Mouse (Mus musculus) forebrain, embryonic 14.5 days (tissue): ENCODE results near the gene Cox10. TPM values are rescaled to one million over a fixed set of nuclear protein-coding genes. Genes with fewer than 3 reads are reported as not detected.

ENCODE experiments used
- ATAC-seq: fragments of 200-750 bp; cut with Nextera tagmentation; 2 replicates; pipeline ENCODE4 v1.8.0; 2017; ENCODE audit warnings: mild to moderate bottlenecking, moderate library complexity
- DNase-seq: peaks from one replicate; pipeline ENCODE4 v3.0.0-alpha.2; 2015; ENCODE audit warnings: low spot score
- H3K27ac ChIP-seq: fragments of 300-500 bp; sonication (generic); 2 replicates; pipeline ENCODE4 v1.5.1; 2014; ENCODE audit warnings: low read depth, mild to moderate bottlenecking, control low read depth, low read length, moderate library complexity
- H3K27me3 ChIP-seq: fragments of 300-500 bp; sonication (generic); replicated peaks from 2 replicates; pipeline ENCODE4 v1.6.1; 2014; ENCODE audit warnings: low read length, control low read depth, mixed read lengths; ENCODE audit not compliant: control insufficient read depth, insufficient read depth
- H3K36me3 ChIP-seq: fragments of 300-500 bp; sonication (generic); 2 replicates; pipeline ENCODE4 v1.6.1; 2014; ENCODE audit warnings: low read length, control low read depth; ENCODE audit not compliant: control insufficient read depth, insufficient read depth
- H3K4me1 ChIP-seq: fragments of 300-500 bp; sonication (generic); 2 replicates; pipeline ENCODE4 v1.6.1; 2014; ENCODE audit warnings: antibody characterized with exemption, low read length, control low read depth; ENCODE audit not compliant: control insufficient read depth, insufficient read depth
- H3K4me2 ChIP-seq: fragments of 300-500 bp; sonication (generic); 2 replicates; pipeline ENCODE4 v1.6.1; 2014; ENCODE audit warnings: mild to moderate bottlenecking, control low read depth, low read length
- H3K4me3 ChIP-seq: fragments of 300-500 bp; sonication (generic); 2 replicates; pipeline ENCODE4 v1.5.1; 2014; ENCODE audit warnings: low read depth, low read length, control low read depth
- H3K9ac ChIP-seq: fragments of 300-500 bp; sonication (generic); 2 replicates; pipeline ENCODE4 v1.6.1; 2014; ENCODE audit warnings: mild to moderate bottlenecking, low read length, control low read depth, moderate library complexity
- H3K9me3 ChIP-seq: fragments of 300-500 bp; sonication (generic); replicated peaks from 2 replicates; pipeline ENCODE4 v1.6.1; 2016; ENCODE audit warnings: low read length, control low read depth, mixed read lengths; ENCODE audit not compliant: control insufficient read depth
- WGBS: fragments of 180-500 bp; shearing (Covaris S2); extraction: QIAGEN DNeasy Blood & Tissue Kit; methylation state at CpG from one replicate; pipeline ENCODE4 v1.1.7; 2014; 5-methylcytosine and 5-hydroxymethylcytosine counted together
- polyA plus RNA-seq: library from polyadenylated mRNA; unstranded; fragments of >200 nt; fragmentation: Nextera tagmentation; extraction: Ambion mirVana; gene quantifications from 2 replicates; pipeline ENCODE4 v1.2.1, GENCODE M21; 2014

Cox10 gene
- polyA plus RNA-seq, 1 experiment from 2014 or later = 20.0 TPM

DNA sequence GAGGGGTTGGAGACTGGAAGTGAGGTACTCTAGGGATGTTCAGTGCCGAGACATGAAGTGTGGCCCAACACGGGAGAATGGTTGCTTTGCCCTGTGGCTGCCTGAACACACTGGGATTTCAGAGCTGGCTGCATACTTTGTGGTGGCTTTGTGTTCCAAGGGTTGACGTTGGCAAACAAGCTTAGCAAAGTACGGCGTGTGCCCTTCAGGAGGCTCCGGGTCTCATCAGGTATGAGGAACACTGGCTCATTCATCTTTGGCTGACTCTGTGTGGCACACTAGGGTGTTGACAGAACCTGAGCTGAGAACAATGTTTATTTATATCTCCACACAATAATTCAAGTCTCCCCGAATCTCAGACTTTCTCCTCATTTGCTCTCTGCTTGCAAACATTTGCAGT is 11.9 kb upstream of the Cox10 start:
- Histone ChIP-seq H3K27ac (no peak overlapping the region), H3K36me3 (no peaks in the 10 kb centered on the region), H3K27me3 (no peaks in the 10 kb centered on the region), H3K4me1 (no peaks in the 10 kb centered on the region), H3K4me3 (no peak overlapping the region), H3K9ac (no peak overlapping the region), H3K4me2 (no peak overlapping the region), H3K9me3 (no peaks in the 10 kb centered on the region)
- ATAC-seq (no peak), DNase-seq (no peak)
- 77% methylated on average over 7 of the region's 7 CpGs for WGBS

DNA sequence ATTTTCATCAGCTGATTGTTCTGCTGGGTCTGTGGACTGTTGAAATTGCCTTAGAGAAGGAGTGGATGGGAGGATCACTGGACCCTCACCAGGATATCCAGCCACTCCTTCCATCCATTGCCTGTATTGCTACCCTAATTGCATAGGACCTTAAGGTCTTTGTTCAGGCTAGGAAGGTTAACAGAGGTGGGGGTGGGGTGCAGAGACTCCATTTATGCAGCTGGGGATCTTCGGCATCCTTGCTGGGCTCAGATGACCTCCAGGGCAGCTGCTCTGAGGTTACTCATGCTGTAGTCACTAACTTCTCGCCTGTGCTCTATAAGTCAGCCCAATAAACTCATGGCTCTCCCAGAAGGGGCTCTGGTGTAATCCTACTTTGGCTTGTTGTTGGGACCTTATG is 10.4 kb upstream of the Cox10 start:
- 28% methylated on average over 2 of the region's 2 CpGs for whole genome bisulfite sequencing
- no peak for ATAC-seq

DNA sequence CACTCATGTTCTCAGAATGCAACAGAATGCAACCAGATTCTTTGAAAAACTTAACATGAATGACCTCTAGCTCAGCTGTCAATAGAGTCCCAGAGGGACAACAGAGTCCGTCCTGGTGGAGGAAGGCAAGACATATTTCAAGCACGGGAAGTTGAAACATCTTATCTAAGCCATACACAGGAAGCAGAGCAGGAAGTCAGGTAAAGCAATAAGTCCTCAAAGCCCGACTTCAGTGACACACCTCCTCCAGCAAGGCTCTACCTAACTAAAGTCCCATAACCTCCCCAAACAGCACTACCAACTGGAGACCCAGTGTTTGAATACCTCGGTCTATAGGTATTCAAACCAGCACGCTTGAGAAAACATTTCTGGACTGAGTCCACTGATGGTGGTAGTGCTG is 6.6 kb upstream of the Cox10 start:
- Histone ChIP-seq H3K4me3 (no peak overlapping the region), H3K27me3 (no peaks in the 10 kb centered on the region), H3K4me2 (no peak overlapping the region), H3K4me1 (no peaks in the 10 kb centered on the region), H3K9ac (no peak overlapping the region), H3K27ac (no peak overlapping the region), H3K36me3 (0 out of 2 replicates have a peak, but pooled peaks cover 4% of the 10 kb centered on the region), H3K9me3 (no peaks in the 10 kb centered on the region)
- no peak for DNase-seq
- no peak for ATAC-seq
- WGBS = 90% methylated on average over 5 of the region's 5 CpGs

More for the DNA sequence above, 10.4 kb upstream of the Cox10 start:
- H3K9me3 ChIP-seq = no peaks in the 10 kb centered on the region
- H3K36me3 ChIP-seq = no peaks in the 10 kb centered on the region
- H3K27ac ChIP-seq = no peak overlapping the region
- H3K4me3 ChIP-seq = no peak overlapping the region
- H3K4me2 ChIP-seq = no peak overlapping the region
- no peaks in the 10 kb centered on the region for H3K27me3 ChIP-seq
- DNase-seq = no peak
- H3K9ac ChIP-seq = no peak overlapping the region
- no peaks in the 10 kb centered on the region for H3K4me1 ChIP-seq

DNA sequence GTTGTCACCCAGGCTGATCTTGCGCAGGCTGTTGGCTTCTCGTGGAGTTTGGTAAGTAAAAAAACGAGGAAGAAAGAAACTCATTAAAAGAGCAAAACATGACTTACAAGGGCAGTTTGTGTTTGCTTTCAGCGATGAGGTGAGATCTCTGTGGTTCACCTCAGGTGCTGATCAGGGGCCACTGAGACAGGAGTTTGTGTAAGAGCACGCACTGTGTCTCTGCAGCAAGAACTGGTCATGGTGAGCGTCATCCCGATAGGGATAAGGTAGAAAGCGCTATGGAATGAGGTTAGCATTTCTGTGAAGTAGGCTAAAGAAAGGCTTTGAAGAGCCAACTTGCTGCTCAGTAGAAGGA is 436 bp upstream of the Cox10 start:
- ATAC-seq (peak; percentile 61), DNase-seq (no peak)
- Histone ChIP-seq H3K4me3 (peak overlapping the region; percentile 76), H3K4me2 (peak overlapping the region; percentile 67), H3K27ac (peak overlapping the region; percentile 76), H3K27me3 (no peaks in the 10 kb centered on the region), H3K36me3 (0 out of 2 replicates have a peak, but pooled peaks cover 4% of the 10 kb centered on the region), H3K4me1 (peaks cover 8% of the 10 kb centered on the region), H3K9me3 (no peaks in the 10 kb centered on the region), H3K9ac (peak overlapping the region; percentile 76)
- WGBS = 0% methylated on average over 8 of the region's 8 CpGs

DNA sequence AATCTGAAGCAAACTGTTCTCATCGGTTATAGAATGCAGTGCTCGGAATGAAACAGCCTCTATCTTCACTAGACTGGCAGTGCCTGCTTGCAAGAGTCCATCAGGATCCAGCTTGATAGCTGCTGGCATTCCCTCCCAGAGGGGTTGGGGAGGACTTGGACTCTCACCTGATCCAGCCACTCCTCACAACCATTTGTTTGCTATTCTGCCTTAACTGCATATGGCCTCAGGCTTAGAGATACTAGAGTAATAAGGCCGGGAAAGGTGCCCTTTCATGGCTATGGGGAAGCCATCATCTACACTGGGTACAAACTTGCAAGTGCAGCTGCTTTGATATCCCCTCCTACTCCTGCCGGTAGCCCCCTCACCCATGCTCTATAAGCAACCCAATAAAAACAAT is 3.1 kb downstream of the Cox10 start:
- ATAC-seq = no peak
- peaks cover 8% of the 10 kb centered on the region for H3K4me1 ChIP-seq
- WGBS = 96% methylated on average over 4 of the region's 4 CpGs

DNA sequence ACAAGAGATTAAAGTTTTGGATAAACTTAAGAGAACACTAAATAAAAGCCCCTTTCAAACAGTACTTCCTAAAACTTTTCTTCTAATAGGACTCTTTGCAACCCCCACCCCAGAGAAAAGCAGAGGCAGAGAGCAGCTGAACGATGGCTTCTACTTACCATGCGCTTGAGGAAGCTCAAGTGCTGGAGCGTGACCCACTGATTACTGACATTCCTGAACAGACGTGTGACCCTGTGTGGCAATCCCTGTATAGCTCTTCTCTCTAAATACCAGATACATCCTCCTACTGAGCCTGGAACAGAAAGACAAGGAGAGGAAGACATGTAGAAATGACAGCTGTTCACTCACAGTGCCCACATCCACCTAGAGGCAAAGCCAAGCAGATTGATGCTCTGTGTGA is 5.9 kb downstream of the Cox10 start:
- WGBS = 87% methylated on average over 4 of the region's 4 CpGs
- Histone ChIP-seq H3K27me3 (no peaks in the 10 kb centered on the region), H3K4me3 (no peak overlapping the region), H3K36me3 (peaks cover 22% of the 10 kb centered on the region; the same call in 1 of the 2 replicates), H3K9me3 (no peaks in the 10 kb centered on the region), H3K27ac (no peak overlapping the region), H3K4me1 (0 out of 2 replicates have a peak, but pooled peaks cover 2% of the 10 kb centered on the region), H3K4me2 (no peak overlapping the region), H3K9ac (no peak overlapping the region)
- ATAC-seq (no peak), DNase-seq (no peak)

More for the DNA sequence above, 3.1 kb downstream of the Cox10 start:
- H3K9me3 ChIP-seq = no peaks in the 10 kb centered on the region
- DNase-seq = no peak
- H3K4me3 ChIP-seq = no peak overlapping the region
- H3K27ac ChIP-seq = no peak overlapping the region
- no peak overlapping the region for H3K9ac ChIP-seq
- H3K27me3 ChIP-seq = no peaks in the 10 kb centered on the region
- no peaks in the 10 kb centered on the region; the same call in 1 of the 2 replicates for H3K36me3 ChIP-seq
- no peak overlapping the region for H3K4me2 ChIP-seq

DNA sequence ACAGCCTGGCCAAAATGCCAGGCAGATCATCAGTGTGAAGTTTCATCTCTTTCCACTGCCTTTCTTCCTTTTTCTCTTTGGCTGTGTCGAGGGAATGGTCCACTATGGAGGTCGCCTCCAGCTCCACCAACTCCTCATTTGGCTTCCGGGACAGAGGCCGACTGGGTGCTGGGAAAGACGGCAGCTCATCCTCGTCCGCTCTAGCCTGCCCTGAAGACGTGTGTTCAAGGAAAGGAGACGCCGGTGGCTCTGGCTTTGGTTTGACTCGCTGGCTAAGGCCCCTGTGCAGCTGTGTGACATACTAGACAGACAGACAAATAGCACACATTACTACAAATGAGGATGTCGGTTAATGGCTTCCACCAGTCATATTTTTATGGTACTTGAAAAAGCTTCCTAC is 7.7 kb downstream of the Cox10 start:
- Histone ChIP-seq H3K4me1 (no peaks in the 10 kb centered on the region), H3K9me3 (no peaks in the 10 kb centered on the region), H3K9ac (no peak overlapping the region), H3K27me3 (no peaks in the 10 kb centered on the region), H3K27ac (no peak overlapping the region), H3K36me3 (peaks cover 25% of the 10 kb centered on the region; the same call in 1 of the 2 replicates), H3K4me3 (no peak overlapping the region), H3K4me2 (no peak overlapping the region)
- ATAC-seq = no peak
- WGBS = 93% methylated on average over 12 of the region's 12 CpGs
- DNase-seq = no peak

DNA sequence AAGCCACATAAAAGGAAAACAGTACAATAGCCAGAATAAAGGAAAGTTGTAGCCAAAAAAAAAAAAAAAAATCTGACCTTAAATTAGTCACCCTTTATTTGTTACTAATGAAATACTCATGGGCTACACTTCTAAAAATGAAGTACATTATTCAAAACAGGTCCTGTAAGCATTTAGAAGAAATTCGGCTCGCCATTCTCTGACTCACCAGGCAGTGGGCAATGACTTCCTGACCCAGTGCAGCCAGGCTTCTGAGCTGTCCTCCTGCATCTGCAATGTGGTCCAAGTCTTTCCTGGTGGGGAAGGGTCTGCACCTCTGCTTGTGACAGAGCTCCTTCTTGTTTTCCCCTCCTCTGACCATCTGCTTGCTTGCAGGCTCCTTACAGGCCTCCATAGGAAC is 13.3 kb downstream of the Cox10 start:
- Histone ChIP-seq H3K4me2 (no peak overlapping the region), H3K9ac (no peak overlapping the region), H3K4me1 (no peaks in the 10 kb centered on the region), H3K36me3 (peaks cover 23% of the 10 kb centered on the region; the same call in 1 of the 2 replicates), H3K4me3 (no peak overlapping the region), H3K27me3 (no peaks in the 10 kb centered on the region), H3K9me3 (no peaks in the 10 kb centered on the region), H3K27ac (no peak overlapping the region)
- no peak for ATAC-seq
- DNase-seq = no peak
- 91% methylated on average over 2 of the region's 2 CpGs for WGBS

DNA sequence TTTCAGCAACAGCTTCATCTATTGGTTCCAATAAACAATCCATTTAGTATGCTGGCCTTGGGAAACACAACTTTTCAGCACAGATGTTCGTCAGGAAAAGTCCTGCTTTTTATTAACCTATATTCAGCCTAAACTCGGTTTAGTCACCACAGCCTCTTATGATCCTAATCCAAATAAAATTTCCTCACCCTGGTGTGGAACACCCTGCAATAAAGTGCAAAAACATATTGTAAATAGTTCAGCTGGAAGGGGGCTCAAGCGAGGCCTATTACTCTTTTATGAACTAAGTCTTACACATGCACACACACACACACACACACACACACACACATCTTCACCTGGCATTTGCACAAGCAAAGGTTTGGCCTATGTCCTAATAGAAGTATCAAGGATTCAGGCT is 16.1 kb downstream of the Cox10 start:
- H3K4me2 ChIP-seq = no peak overlapping the region
- no peak overlapping the region for H3K9ac ChIP-seq
- no peak overlapping the region for H3K4me3 ChIP-seq
- no peak for DNase-seq
- 0 out of 2 replicates have a peak, but pooled peaks cover 3% of the 10 kb centered on the region for H3K36me3 ChIP-seq
- H3K27ac ChIP-seq = no peak overlapping the region
- H3K4me1 ChIP-seq = no peaks in the 10 kb centered on the region
- no peaks in the 10 kb centered on the region for H3K27me3 ChIP-seq
- no peak for ATAC-seq
- WGBS = 88% methylated on average over 3 of the region's 3 CpGs
- no peaks in the 10 kb centered on the region for H3K9me3 ChIP-seq
